Mouse (Mus musculus) urinary bladder, postnatal 36 days (tissue): ENCODE results near the gene Rbm17.
"Not testable (repeated sequence)": the region's sequence is repeated elsewhere in the genome, so short reads cannot be mapped to it uniquely, and the experiment has no call there.

ENCODE experiments used
- DNase-seq, 2 experiments: peaks; one replicate each; pipeline ENCODE4 v3.0.0; 2022; ENCODE audit warnings: low spot score in 2 of 2, mixed read lengths in 1 of 2

The Rbm17 gene

DNA sequence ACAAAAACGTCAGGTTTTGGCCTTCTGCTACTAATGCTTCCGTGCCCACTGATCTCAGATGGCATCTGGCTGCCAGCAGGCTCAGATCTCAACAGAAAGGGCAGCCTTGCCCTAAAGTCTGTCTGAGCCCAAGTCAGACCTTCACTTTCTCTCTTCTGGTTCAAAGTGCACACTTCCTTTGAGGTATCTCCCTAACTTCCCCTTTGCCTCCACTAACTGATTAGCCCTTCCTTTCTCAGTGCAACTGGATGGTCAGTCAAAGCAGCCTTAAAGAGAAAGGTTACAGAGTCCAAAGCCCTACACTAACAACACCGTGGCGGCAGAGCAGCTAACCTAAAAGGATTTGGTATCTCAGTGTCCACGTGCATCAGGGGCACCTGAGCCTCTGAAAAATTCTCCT, 59.6 kb downstream of the Rbm17 start:
- DNase-seq = no peak

DNA sequence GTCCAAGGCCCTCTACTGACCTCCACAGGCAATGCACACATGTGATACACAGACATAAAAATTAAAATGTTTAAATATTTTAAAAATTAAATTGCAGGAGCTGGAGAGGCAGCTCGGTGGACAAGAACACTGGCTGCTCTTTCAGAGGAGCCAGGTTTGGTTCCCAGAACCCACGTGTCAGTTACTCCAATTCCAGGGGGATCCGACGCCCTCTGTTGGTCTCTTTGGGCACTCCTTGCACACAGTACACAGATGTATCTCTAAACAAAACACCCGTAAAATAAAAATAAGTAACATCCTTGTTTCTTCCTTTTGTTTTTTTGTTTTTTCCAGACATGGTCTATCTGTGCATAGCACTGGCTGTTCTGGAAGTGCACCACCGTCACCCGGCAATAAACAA, 60.8 kb downstream of the Rbm17 start:
- DNase-seq = no peak

DNA sequence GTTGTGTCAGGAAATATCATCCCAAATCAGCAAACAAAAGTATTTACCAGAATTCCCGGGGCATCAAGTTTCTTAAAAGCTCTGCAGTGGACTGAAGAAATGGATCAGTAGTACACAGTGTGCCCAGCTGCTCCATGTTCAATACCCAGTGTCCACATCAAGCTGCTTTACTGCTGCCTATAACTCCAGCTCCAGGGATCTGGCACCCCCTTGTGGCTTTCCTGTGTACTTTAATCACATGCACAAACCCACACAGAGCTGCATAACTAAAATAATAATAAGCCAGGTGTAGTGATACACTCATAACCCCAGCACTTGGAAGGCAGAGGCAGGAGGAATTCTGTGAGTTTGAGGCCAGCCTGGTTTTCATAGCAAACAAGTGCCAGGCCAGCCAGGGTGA, 61.3 kb downstream of the Rbm17 start:
- peak; percentile 62 to 77 for DNase-seq

- DNase-seq = no peak
Observed at GRCm38 (mm10) chr2:11542121-11542520, 61.8 kb downstream of the Rbm17 start.

- DNase-seq = not testable (repeated sequence)
Observed at GRCm38 (mm10) chr2:11541528-11541927, 62.4 kb downstream of the Rbm17 start.

GRCm38 (mm10) chr2:11535966-11536365, 68.0 kb downstream of the Rbm17 start:
- DNase-seq = no peak
